Mouse (Mus musculus) cerebellum, adult 9-11 months (tissue): ENCODE data around the gene Gm20388.
"Not testable (repeated sequence)": the region's sequence is repeated elsewhere in the genome, so short reads cannot be mapped to it uniquely, and the experiment has no call there.

Source experiments
- DNase-seq: peaks from one replicate; pipeline ENCODE4 v3.0.0; 2022

The Gm20388 gene

DNA sequence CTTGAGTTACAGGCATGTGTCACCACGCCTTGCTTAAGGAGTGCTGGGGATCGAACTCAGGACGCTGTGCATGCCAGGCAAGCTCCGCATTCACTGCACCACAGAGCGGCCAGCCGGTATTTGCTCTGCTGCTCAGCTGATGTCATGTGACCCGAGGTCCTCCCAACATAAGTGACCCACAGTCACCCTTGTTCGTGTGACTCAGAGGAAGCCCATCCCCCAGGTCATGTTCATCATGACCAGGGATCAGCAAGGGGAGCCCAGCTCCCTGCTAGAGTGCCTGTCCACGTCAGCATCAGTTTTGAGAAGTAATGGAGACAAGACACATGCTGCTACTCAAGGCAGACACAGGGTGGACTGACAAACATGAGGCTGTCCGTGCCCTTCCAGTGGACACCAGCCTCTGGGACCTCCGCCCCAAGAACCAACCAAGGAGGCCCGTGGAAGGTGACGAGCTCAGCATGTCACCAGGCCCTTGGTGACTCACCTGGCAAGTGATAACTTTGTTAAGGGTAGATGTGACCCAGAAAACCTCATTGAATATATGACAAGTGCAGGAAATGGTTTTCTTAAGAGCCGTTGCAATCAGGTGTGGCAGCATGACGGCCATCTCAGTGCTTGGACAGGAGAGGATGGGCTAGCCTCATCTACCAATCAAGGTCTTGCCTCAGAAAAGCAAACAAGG is 805.5 kb downstream of the Gm20388 start:
- DNase-seq = no peak

DNA sequence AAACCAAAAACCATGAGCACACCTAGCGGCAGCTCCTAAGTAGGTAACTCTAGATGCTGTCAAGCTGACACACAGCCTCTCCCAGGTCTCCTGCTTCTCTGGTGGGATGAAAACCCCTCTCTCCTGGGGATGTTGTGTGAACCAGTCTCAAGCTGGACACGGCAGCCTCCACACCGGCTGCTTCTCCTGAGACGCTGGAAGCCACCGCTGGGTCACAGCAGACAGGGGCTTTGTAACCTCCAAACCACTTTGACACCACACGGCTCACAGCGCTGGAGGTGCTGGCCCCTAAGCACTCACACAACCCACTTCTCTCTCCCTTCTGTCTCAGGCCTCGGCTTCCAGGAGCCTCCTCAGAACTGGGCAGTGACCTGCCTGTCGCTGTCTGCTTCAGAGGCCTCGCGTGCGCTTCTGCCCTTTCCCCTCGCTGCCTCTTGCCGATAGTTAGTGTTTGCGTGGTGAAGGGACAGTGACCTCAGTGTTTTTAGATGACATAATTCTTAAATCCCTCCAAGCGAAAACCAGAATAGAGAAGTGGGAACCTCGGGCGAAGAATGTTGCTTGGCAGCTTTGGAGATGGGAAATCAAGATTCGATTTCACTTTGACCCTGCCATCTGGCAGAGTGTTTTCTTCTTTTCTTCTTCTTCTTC is 809.1 kb downstream of the Gm20388 start:
- DNase-seq = no peak

DNA sequence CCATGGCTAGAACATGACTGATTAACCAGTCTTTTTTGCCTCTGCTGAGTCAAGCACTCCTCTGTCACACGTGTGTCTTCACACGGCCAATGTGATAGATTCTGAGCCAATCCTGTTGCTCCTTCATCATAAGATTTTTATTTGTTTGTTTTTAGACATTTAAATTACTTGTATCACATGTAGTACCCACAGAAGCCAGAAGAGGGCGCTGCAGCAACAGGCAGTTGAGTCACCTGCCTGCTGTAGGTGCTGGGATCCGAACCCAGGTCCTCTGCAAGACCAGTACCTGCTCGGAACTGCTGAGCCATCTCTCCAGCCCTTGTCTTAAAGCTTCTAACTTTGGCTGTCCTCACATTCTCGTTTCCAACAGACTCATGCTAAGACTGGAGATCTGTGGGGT is 812.4 kb downstream of the Gm20388 start:
- no peak for DNase-seq

DNA sequence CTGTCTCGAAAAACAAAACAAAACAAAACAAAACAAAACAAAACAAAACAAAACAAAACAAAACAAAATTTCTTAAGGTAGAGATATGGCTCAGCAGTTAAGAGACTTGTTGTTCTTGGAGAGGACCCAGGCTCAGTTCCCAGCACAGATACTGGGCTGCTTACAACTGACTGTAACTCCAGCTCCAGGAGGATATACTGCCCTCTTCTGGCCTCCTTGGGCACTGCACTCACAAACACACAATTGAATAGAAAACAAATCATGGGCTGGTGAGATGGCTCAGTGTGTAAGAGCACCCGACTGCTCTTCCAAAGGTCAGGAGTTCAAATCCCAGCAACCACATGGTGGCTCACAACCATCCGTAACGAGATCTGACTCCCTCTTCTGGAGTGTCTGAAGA is 813.5 kb downstream of the Gm20388 start:
- DNase-seq = not testable (repeated sequence)

DNA sequence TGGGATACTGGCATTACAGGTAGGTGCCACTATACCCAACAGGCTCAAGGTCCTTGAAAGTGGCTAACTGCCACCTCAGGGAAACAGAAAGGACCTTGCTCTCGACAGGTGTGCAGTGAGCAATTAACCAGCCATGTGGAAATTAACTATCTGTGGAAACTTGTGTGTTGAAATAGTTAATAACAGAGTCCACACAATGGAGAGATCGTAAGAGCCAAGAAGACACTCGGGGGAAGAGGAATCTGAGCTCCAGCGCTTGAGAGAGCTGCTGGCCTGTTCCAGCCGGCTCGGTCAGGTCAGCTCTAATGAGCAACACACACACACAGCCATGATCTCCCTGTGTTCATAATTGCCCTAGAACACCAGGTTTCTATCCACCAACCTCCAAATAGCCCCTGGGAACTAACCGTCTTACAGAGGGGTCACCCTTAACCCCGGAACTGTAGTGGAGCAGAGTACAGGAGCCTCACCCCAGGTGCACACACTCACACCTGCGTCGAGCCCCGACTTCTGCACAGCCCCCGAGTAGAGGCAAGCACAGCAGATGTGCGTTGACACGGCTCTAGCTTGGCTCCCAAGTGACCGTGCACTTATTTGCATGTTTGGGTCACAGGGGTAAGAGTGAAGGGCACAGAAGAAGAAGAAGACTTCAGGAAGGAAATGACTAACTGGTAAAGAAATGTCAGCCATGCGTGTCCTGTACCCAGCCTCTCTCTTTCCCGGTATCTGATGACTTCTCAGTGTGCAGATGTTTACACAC is 814.4 kb downstream of the Gm20388 start:
- DNase-seq = no peak

DNA sequence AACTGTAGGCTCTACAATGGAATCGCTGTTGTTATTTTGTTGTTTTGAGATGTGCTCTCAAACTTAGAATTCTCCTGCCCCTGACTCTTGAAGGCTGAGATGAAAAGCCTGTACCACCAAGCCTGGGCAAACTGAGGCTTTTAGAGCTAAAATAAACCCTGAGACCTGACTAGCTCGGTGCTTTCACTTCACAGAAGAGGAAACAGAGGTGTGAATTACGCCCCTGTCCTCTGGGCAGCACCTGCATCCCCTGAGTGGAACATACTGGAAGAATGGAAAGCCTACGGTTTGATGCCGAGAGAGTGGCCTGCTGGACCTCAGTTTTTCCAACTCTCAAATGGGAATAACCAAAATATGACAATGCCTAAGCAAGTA is 814.9 kb downstream of the Gm20388 start:
- no peak for DNase-seq

DNA sequence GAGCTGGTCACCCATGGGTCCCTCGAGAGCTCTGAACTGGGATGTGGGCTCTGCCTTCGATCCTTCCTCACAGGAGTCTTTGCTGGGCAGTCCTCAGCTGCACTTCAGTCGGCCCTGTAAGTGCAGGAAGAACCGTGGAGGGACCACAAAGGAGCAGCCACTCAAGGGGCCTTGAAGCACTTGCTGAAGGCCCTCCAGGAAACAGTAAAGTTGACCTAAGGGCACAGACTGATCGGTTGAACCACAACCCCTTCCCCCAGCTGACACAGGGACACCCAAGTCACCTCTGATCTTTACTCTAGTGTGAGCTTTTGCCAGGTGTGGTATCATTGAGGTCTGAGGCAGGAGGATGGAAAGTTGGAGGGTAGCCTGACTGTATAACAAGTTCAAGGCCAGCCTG is 815.4 kb downstream of the Gm20388 start:
- DNase-seq = no peak

DNA sequence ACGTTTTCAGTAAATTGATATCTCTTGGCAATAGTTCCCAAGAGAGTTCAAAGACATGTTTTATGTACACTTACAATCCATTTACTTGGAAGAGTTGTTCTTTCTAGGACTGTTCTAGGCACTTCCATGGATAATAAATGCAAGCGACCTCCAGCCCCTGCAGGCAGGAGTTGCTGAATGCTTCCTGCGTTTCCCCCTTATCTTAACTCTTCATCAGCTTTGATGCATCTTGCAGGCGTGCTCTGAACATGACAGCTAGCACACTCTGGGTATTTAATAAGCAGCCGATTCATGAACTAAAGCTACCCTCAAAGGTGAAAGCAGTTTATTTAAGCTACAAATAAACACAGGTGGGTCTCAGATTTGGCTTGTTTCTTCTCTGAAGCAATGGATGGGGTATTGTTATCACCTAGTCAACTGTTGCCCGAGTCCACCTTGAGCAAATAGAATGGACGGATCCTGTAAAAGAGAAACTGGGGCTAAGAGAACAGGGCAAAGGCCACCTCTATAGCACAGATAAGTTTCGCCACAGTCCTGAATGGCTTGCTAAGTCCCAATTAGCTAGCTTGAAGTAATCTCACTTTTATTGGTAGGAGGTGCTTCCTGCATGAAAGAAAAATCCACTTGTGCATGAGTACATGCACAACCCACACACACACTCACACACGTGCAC is 818.0 kb downstream of the Gm20388 start:
- no peak for DNase-seq

DNA sequence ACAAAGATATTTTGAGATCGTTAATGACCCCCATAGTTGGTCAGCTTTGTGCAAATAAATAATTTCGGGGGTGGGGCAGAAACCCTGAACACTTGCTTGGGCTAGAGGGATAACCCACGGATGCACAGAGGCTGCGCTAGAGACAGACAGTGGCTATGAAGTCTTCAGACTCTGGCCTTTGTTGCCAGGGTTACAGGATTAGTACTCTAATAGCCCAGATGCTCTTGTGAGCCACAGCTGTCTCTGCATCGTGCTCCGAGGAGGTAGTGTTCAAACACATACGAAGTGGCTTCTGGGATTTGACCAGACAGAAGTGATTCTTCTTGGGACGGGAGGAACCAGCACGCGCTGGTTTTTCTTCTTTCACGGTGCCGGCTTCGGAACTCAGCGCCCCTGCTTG is 820.9 kb downstream of the Gm20388 start:
- DNase-seq = no peak

DNA sequence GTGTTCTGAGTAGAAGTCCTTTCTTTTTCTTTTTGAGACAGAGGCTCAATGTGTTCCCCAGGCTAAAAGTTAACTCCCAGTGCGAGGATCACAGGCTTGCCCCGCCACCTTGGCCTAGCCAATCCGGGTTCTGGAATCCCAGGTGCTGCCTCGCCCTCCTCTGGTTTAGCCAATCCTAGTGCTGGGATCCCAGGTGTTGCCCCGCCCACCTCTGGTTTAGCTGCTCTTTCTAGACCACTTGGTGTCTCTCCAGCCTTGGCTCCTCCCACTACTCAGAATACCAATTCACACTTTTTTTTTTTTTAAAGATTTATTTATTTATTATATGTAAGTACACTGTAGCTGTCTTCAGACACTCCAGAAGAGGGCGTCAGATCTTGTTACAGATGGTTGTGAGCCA is 821.4 kb downstream of the Gm20388 start:
- no peak for DNase-seq

DNA sequence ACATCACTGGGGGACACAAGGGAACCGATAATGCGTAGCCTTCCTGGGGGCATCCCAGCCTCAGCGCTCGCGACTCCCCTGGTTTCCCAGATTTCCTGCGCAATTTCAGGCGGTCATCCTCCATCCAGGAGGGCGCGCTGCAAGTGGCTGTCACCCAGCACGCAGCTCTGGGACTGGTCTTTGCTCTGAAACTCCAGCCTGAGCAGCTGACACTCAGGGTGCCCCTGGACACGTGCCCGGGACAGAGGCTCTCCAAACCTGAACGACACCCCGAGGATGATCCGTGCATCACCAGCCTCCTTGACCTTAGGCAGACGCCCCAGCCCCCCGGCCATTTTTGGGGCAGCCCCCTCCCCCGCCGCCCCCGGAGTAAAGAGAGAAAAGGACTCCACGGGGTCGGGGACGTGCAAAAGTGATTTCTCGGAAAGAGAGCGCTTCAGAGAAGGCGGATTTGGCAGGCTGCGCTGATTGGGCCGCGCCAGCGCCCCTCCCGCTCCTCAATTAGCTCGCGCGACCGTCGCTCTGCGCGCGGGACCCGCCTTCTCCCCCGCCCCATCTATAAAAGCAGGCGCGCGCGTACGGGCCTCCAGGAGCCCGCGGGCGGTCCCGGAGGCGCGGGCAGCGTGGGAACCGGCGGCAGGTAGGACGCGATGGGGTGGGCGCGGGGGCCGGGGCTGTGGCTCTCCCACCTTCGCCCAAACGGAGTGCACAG is 825.3 kb downstream of the Gm20388 start, which contains the start of gene Irf8:
Irf8 (plus strand) TSS at position 589 of the 712 bp plus-strand sequence.
- DNase-seq = peak; percentile 23

DNA sequence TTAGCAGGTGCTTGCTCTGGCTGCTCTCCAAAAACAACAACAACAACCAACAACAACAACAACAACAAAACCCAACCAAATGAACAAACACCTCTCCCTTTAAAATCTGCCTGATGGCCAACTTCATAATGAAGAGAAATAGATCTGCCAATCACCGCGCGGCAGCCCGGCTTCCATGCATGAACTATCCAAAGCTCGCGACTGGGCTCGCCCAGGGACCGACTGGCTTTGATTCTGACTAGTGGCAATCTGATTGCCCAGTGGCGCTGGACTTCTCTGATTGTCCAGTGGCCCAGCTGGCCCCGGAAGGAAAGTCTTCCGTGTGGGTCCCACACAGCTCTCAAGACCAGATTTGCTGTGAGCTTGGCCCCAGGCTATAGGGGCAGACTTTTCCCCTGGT is 825.8 kb downstream of the Gm20388 start:
- DNase-seq = no peak

DNA sequence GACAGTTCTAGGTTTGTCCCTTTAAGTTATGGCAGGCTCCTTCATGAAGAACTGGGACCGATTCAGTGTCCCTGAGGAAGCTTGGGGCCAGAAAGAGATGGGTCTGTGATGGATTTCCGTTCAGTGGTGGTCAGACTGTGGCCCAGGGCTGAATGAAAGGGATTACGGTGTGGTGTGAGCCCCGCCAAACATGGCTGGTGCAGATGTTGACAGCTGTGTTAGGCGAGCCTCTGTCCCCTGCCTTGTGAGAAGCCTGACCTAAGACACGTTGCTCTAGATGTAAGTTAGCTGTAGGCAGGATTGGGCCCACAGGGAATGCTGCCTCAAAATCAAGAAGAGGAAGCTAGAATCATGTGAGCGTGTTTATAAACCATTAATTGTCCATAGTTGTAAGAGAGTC is 826.5 kb downstream of the Gm20388 start:
- DNase-seq = no peak

DNA sequence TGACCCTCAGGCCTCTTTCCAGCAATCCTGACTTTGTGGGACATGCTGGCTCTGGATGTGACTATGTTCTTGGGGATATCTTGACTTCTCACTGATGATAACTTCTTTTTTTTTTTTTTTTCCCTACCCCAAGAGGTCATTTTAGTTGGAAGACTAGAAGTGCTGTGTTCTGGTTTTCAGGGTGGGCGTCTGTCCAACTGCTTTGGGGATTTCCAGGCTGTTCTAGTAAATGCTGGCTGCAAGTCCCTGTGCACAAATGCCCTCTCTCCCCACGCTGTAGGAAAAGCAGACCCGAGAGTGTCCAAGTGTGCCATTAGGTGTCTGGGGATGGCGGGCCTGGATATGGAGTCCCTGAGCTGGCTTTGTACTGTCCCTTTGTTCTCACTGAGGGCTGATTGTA is 828.1 kb downstream of the Gm20388 start:
- DNase-seq = no peak

DNA sequence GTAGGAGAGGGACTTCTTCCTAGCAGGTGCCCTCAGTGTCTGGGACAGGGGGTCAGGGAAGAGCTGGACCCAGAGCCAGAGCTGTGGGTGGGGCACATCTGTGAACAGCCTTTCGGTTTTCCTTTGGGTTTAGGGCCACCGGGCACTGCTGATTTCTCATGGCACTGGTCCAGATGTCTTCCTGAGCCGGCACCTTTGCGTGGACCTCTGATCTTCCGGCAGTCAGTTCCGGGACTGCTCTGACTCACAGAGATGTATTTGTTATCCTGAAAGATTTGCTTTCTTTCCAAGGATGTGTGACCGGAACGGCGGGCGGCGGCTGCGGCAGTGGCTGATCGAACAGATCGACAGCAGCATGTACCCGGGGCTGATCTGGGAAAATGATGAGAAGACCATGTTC is 828.9 kb downstream of the Gm20388 start:
- DNase-seq = no peak

DNA sequence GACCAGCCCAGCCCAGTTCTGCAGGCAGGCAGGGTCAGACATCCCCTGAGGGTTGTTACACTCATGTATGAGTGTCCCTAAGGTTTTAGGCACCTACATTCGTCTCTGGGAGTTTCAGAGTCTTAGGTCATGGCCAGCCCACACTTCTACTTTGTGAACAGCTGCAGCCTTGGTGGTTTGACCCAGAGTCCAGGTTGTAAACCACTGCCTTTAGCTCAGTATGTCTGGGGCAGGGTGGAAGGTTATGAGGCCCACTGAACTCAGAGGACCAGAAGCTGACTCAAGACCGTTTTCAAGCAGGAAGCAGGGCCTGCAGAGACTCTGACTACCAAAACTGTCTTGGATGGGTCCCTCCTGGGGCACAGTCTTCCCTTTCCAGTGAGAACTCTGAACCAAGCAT is 829.9 kb downstream of the Gm20388 start:
- DNase-seq = no peak

DNA sequence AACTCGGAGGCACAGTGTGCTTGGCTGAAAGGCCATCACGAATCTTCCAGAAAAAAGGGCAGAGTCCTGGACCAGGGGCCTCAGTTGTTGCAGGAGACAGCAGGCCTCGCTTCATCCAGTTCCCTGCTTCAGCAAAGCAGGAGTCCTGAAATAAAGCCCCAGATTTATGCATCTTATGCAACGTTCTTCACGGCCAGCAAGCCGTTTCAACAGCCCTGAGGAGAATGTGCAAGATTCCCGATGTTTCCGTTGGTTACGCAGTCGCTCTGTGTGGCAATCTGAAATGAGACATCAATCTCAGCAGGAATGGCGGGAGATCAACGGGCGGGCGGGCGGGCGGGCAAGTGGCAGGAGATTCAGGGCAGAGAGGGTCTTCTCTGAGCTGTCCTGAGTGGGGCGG is 830.4 kb downstream of the Gm20388 start:
- no peak for DNase-seq

DNA sequence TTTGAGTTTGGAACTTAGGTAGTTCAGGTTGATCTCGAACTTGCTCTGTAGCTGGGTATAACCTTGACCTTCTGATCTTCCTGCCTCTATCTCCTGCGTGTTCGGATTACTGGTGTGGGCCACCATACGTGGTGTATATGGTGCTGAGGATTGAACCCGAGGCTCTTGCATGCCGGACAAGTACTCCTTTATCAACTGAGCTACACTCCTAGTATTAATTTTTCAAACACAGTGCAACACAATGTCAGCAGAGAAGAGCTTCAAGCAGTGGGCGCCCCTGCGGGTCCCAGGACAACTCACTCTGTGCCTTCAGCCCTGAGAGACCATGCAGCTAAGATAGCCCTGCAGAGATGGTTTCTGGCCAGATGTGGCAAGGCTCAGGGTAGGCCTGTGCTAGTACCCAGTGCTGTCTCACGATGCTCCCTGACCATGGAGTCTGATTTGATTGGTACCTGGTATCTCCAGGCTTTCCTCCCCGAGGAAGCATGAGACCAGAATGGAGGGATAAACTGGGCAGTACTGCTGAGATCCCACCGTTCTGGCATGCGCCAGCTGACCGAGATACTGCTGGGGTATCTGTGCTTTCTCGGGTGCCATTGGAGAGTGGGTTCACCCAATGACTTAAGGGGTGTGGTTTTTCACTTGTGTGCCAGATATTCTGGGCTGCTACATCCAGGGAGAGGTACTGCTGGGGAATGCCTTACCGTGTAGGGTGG is 831.3 kb downstream of the Gm20388 start:
- DNase-seq = no peak

DNA sequence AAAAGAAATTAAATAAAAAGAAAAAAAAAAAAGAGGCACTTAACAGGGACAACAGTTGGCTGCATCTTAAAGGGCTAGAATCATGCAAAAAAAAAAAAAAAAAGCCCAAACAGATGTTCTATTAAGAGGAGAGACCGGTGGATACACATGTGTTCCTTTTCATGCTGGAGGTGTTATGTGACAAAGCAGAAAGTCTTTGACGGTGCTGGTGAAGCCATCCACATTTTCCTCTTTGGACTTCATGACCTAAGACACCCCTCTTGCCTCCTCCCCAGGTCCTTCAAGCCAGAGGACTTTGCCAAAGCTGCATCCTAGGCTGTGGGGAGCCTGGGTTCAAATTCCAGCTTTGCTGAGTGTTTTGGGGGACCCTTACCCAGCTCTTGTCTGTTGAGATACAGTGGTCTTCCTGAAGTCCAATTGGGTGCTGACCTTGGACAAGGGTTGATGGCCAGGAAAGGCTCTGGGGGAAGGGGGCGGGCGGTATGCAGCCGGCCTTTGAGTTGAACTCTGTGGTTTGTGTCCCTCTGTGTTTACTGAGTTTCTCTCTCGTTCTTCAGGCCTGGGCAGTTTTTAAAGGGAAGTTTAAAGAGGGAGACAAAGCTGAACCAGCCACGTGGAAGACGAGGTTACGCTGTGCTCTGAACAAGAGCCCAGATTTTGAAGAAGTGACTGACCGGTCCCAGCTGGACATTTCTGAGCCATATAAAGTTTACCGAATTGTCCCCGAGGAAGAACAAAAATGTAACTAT is 832.7 kb downstream of the Gm20388 start:
- no peak for DNase-seq

DNA sequence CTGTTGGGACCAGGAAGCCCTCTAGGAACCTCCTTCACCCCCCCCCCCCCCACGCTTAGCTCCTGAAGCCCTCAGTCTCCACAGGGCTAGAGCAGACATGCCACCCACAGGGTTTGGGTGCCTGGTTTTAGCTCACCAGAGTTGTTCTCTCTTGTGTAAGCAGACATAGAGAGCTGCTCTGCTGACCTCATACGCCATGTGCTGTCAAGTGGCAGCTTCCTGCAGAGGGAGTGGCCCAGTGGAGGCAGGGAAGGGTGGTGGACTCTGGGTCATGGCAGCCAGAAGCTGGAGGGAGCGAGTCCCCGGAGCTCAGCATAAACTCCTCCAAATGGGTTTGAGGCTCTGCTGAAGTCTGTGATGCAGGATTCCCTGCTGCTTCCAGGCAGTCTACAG is 833.3 kb downstream of the Gm20388 start:
- DNase-seq = no peak

DNA sequence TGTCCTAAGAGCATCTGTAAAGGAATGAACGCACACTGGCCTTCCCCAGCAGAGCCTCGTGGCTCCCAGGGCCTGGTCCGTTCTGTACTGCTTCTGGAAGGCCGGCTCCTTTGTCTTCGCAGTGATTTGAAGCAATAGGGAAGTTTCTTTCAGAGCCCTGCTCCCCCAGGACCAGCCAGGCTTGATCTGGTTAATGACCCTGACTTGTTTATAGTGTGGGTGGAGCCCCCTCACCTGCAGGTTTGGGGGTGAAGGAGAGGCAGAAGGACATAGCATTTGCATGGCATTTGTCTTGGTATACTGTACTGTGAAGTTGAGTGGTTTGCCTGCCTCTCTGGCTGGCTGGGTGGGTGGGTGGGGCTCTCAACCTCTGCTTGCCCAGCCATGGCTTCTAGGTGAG is 833.8 kb downstream of the Gm20388 start:
- no peak for DNase-seq

DNA sequence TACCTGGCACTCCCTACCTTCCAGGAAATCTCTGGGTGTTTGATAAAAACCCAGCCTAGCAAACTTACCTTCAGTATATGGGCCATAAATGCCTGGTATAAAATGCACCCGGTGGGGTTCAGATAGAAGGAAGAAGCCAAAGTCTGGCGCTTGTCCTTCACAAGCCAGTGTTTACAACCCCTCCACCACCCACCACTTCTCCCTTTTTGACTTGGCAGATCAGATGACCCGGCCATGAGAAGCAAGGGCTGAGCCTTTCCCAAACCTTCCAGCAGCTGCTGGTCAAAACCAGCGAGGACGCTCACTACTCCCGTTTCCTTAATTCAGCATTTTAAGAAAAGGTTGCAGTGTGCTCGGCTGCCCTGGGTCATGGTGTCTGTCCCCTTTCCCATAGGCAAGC is 834.6 kb downstream of the Gm20388 start:
- no peak for DNase-seq
